Mouse (Mus musculus): ENCODE data around the gene Dars. TPM values are rescaled to one million over a fixed set of nuclear protein-coding genes. Genes with fewer than 3 reads are reported as not detected.
A peak's percentile ranks its signal among the peaks of the same experiment; 100 is the strongest.

The Dars gene
- total RNA-seq, 2 experiments from 2014 or later, result 61.3 to 61.8 TPM

DNA sequence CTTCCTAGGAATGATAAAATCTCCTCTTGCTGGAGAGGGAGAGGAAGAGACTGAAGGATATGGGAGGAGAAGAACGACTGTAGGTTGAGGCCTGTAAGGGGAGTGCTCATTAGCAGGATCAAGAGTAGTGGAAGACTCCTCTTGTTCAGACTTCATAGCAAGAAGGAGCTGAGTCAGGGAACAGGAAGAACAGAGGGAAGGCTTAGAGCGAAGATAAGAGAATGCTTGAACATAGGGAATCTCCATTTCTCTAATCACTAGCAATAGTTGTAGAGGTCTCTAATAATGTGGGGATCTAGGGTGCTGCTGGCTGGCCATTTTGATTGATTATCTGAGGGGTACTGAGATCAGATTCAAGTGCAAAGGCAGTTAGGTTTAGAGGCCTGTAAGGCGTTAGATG is 7.8 kb upstream of the Dars start:
- DNase-seq, result no peak

GRCm38 (mm10) chr1:128417533-128417888 is 343 bp upstream of the Dars start:
- DNase-seq, result no peak

DNA sequence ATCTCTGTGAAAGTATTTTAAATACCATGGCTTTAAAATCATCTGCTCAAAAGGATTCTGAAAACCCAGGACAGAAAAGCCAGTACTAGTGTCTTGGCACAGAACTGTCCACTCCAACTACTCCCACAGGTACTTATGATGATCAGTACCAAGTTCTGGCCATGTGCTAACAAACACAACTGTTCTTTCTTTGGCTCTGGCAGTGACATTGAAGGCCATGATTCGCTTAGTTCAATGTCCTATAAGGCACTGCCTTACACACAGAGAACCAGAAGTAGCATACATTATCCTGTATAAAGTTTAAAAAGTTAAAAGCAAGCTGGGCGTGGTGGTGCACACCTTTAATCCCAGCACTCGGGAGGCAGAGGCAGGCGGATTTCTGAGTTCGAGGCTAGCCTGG is 6.0 kb downstream of the Dars start:
- no peak for DNase-seq

GRCm38 (mm10) chr1:128406846-128407245 is 10.3 kb downstream of the Dars start:
- DNase-seq, result no peak

DNA sequence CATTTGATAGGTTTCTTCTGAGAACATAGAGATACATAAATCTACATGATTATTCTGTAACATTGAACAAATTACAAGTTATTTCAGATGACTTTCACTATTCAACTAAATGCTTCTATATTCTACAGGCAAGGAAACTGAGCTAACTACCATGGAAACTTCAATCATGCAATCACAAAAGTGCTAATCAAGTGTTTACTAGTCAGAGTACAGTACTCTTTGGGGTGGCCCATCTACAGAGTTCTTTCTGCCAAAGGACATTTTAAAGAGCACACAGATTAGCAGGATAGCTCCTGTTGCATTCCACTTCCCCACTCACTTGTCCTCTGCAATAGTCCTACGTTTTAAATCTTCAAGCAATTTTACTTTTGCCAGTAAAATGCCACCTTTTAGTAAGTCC is 11.5 kb downstream of the Dars start:
- no peak for DNase-seq

- DNase-seq, result no peak
Measured at GRCm38 (mm10) chr1:128405041-128405481, 12.1 kb downstream of the Dars start.

DNA sequence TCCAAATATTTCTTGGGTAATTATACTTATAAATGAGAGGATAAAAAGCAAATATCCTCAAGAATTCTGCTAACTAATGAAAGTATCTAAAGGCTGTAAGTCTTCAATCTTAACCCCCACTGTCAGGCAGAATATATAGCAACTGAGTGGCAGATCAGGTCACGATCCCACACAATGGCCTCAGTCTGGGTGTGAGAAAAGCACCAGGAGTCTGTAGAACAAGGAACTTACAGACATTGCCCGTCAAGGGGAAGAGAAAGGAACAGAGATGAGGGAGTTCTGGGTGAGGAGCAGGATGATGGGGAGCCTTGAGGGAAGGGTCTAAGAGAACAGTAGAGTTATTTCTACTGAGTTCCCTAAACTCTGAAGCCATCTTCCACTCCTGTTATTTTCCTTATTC is 16.2 kb downstream of the Dars start:
- DNase-seq, result no peak

DNA sequence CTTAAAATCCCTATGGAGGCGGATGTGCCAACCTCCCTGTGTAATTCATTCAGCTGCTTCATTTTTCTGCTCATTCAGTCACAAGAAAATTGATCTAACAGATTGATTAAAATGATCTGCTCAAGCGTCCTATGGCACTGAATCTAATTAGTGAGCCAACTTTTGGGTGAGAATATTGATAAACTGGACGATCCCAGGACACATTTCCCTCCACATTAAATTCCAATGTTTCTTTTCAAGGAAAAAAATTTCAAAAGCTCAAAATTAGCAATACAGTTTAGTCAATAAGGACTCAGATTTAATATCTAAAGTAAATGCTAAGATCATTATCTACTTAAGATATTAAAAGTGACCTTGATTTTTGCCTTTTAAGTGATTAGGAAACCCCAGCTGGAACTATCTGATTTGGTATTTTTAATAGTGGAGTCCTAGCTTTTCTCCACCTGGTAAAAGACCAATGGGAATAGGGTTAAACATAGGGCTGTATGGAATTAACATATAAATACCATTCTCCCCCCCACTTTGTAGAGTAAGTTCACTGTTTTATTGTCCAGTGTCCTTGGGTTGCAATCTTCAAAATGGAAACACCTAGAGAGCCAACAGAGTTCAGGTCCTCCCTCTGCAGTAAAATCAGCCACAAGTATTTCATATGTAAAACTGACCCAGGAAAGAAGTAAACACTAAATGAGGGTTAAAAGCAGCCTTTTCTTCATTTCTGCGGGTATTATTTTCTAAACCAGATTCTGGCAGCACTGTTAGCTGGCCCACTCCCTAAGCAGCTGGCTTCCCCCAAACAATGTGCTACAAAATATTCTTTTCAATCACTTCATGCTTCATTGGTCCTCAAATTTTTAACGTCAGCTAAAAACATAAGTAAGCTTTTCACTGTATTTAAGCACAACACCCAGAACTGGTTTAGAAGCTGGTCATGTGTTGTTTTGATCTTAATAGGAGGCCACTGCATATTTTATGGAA is 16.9 kb downstream of the Dars start:
- DNase-seq, result no peak

DNA sequence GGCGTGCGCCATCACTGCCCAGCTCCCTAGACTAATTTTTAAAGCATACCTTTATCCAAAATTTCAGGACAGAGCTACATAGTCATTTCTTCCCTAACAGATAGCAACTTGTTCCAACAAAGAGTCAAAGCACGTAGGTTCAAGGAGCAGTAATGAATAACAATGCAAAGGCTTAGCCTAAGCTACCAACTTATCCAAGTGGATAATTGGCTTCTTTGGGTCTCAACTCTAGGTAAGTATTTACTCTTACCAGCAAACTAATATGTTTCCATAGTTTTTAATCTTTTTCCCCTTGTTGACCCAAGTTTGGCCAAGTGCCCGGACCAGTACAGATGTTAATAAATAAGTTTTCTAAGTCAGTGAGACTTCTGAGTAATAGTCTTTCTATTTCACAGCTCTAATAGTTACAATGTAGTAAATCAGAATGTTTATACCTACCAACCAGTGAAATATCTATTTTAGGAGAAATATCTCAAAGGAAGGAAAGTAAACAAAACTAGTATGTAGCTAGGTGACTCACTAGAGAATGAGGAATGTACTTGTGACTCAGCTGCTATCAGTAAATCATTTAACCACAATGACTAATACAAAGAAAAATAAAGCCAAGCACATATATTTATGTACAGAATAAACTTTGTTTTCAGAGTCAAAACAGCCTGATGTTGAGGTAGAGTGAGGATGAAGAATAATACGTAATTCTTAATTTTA is 18.3 kb downstream of the Dars start:
- DNase-seq, result no peak

GRCm38 (mm10) chr1:128394657-128395056 is 22.5 kb downstream of the Dars start:
- DNase-seq, result no peak

DNA sequence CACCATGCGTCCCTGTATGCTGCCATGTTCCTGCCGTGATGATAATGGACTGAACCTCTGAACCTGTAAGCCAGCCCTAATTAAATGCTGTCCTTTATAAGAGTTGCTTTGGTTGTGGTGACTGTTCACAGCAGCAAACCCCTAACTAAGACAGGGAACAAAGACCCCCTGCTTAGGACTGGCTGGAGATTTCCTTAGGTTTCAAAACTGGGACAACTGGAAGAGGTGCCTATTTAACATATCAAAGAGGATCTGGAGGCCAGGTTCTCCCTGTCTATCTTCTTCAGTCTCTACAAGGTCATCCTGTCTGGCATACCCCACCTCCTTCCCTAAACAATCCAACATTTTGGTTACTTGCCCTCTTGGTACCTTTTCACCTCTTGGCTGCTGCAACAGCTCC is 24.8 kb downstream of the Dars start:
- no peak for DNase-seq

- DNase-seq, result no peak
Measured at GRCm38 (mm10) chr1:128386487-128386886, 30.7 kb downstream of the Dars start.

GRCm38 (mm10) chr1:128376841-128377240 is 40.3 kb downstream of the Dars start:
- DNase-seq, result no peak

- no peak for DNase-seq
Measured at GRCm38 (mm10) chr1:128372143-128372860, 44.9 kb downstream of the Dars start.

- no peak for DNase-seq
Measured at GRCm38 (mm10) chr1:128368732-128369441, 48.3 kb downstream of the Dars start.

DNA sequence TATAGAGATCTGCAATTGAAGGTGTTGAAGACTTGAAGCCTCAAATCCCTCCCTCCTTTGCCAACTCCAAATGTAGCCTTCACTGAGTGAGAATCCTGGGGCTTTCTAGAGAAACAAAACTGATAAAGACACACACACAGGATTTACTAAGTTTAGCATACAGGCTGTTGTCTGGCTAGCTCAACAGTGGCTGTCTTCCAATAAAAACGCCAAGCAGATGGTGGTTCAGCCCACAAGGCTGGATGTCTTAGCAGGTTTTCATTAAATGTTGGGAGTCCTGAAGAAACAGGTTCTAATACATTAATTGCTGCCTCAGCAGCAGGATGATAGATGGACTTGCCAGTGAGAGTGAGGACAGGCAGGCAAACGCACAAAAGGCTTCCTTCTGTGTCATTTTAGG is 56.6 kb downstream of the Dars start:
- DNase-seq, result no peak

- peak; percentile 90 for DNase-seq
Measured at GRCm38 (mm10) chr1:128359554-128360376, 57.4 kb downstream of the Dars start, which contains the start of gene Mcm6. Mcm6 (minus strand) TSS chr1:128359664.

DNA sequence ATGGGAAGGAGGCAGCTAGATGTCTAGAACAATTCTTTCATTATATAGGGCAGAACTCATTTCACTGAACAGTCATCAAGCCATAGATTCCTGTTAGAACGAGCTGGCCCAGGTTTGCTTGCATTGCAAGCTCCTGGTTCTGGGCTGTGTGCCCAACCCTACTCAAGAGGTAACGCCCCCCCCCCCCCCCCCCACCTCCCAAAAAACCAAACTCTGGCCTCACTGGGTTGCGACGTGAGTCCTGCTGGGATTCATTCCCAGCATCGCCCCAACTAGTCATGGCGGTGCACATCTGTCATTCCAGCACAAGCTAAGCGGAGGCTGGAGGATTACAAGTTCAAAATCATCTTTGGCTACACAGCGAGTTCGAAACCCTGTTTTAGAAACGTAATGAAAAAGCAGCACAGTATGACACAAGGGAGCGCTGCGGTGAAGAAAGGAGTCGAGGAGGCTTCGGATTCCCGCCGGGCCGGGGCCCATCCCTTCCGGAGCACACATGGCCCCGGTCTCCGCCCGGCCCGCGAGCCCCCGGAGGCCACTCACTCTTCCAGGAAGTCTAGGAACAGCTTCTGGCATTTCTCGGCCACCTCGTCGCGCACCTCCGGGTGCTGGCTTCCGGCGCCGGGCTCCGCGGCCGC is 58.1 kb downstream of the Dars start:
- DNase-seq, result no peak

DNA sequence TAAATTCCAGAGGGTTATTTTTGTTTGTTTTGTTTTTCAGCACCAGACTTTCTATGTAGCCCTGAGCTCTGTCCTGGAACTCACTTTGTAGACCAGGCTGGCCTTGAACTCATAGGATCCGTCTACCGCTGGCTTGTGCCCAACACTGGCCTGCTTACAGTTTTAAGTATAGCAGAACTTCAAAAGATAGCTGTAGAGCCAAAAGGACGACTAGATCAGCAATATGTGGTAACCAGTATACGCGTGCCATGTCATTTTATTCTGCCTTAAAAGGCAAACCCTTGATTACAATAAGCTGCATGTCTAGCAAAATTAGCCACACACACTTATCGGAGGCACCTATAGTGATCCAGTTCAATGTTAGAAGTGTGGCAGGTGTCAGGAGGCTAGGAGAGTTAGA is 58.9 kb downstream of the Dars start:
- DNase-seq, result no peak

GRCm38 (mm10) chr1:128357452-128357851 is 59.7 kb downstream of the Dars start:
- DNase-seq, result no peak

DNA sequence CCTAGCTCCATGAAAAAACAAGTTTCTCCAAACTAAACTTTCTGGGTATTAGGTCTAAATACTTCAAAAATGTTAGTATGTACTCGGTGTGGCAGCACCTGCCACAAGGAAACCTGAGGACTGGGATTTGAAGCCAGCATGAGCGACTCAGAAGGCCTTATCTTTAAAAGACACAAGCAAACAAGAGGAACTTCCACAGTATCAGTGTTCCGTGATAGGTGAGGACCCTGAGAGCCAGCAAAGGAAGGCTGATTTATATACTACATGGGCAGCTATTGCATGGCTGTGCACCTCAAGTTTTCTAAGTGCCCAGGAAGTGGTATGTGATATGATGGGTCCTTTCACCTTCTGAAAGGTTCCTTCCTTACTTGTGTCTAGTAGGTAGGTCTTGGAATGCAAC is 64.1 kb downstream of the Dars start:
- DNase-seq, result no peak
